Mouse (Mus musculus) right cerebral cortex, adult 18-20 months (tissue): ENCODE data around the gene Ces2g.

Experiments
- DNase-seq: peaks from one replicate; pipeline ENCODE4 v3.0.0; 2022; ENCODE audit warnings: mixed read lengths

Gene Ces2g

GRCm38 (mm10) chr8:104961537-104961961 is at the start of gene Ces2g:
Gene Ces2g, plus strand, starts transcription at chr8:104961718.
- DNase-seq: no peak

GRCm38 (mm10) chr8:104925972-104926596 is 35.4 kb upstream of the Ces2g start, which contains the start of gene Ces2e:
Gene Ces2e, plus strand, starts transcription at chr8:104926260.
- DNase-seq: no peak

- no peak for DNase-seq
Observed at GRCm38 (mm10) chr8:104927301-104927700, 34.2 kb upstream of the Ces2g start.

GRCm38 (mm10) chr8:104944665-104945064 is 16.9 kb upstream of the Ces2g start:
- DNase-seq: no peak

GRCm38 (mm10) chr8:104947056-104947455 is 14.5 kb upstream of the Ces2g start, which contains the start of gene Ces2f:
Gene Ces2f, plus strand, starts transcription at chr8:104947356.
- DNase-seq: no peak

DNA sequence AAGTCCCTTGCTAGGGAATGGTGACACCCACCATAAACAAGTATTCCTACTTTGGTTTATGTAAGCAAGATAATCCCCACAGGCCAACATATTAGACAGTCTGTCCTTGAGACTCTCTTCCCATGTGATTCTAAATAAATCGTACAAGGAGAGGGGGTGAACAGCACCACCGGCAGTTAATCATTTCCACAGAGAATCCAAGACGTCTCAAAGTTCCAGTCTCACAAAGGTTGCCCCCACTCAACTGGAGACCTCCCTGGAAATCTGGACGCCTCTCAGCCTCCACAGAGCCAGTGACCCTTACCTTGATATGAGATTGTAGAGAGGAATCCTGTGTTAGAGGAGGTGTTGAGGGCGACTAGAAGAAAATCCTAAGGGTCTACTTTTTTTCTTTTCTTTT is 12.5 kb upstream of the Ces2g start:
- no peak for DNase-seq

GRCm38 (mm10) chr8:104962229-104962901 is 847 bp downstream of the Ces2g start:
- no peak for DNase-seq

- DNase-seq: no peak
Observed at GRCm38 (mm10) chr8:104963375-104963894, 1.9 kb downstream of the Ces2g start.

DNA sequence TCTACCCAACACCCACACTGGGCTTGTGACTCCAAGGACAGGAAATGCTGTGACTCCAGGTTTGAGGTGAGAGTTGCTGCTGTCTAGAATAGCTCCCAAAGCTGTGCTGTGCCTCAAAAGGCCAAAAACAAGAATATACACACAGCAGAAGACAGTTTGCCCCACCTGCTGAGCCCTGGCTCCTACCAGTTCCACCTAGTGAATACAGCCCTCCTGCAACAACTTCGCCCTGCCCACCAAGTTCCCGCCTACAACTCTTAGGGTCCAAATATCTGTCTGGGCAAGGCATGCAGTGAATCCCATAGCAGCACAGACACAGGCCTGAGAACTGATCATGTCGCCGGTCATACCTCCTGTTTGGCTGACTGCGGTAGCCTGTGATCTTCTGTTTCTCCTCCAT is 22.6 kb downstream of the Ces2g start:
- no peak for DNase-seq

- DNase-seq: no peak
Observed at GRCm38 (mm10) chr8:104984942-104985341, 23.4 kb downstream of the Ces2g start.

GRCm38 (mm10) chr8:104998191-104998590 is 36.7 kb downstream of the Ces2g start:
- no peak for DNase-seq

DNA sequence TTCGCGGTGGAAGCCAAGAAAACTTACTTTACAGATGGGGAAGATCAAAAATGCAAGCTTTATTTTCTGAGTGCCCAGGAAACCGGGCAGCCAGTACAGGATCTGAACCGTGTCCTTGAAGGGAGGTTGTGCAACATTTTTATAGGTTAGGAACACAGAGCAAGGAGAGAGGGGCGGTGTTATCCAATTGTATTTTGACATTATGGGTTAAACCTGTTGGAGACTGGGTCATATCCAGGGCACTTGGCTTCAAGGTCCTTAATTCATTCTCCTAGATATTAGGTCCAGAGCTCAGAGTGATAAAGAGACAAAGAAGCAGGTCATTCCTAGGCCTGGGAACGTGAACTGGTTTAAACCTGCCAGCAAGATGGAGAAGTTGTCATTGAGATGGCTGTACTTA is 37.7 kb downstream of the Ces2g start:
- no peak for DNase-seq

DNA sequence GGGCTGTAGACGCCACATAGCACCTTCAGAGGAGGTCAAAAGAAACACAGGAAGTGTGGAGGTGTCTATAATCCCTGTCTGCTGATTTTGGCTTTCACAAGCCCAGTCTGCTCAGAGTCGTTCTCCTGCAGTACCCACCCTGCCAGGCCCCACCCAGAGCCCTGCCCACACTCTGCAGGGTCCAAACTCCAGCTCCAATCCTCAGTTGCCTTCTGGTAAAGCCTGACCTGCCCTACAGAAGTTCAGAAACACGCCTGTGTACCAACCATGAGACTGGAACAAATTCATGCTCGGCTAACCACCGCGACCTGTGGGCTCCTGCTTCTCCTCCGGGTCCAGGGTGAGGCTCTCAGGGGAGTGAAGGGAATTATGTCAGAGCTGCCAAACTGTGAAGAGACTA is 39.1 kb downstream of the Ces2g start, which contains the start of gene Ces2h:
Ces2h (plus strand) TSS at position 268 of the 400 bp plus-strand sequence.
- DNase-seq: no peak

DNA sequence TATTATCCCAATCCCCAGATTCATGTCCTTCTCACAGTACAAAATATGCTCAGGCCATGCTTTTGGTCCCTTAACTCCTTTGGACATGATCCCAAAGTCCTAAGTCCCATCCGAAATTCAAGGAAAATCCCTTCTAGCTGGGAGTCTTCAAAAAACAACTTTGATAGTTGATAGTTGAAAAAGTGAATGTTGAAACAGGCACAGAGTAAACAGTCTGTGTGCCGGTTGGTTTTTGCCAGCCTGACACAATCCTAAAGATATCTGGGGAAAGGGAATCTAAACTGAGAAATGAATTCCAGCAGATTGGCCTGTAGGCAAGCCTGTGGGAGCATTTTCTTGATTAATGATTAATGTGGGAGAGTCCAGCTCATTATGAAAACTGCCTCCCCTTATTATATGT is 48.5 kb downstream of the Ces2g start:
- no peak for DNase-seq

DNA sequence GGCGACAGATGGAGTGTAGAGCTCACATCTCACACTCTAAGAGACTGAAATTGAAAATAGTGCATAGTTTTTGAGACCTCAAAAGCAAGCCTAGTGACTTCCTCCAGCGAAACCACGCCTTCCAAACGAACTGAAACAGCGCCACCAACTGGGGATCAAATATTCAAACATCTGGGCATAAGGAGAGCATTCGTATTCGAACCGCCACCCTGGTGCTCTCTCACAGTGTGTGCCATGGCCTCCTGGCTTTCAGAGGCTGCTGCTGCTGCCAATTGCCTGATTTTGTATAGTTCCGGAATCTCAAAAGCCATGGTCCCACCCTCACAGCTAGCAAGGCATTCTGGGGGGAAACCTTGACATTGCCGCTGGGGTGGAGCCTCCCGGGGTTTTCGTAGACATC is 49.6 kb downstream of the Ces2g start:
- DNase-seq: no peak

DNA sequence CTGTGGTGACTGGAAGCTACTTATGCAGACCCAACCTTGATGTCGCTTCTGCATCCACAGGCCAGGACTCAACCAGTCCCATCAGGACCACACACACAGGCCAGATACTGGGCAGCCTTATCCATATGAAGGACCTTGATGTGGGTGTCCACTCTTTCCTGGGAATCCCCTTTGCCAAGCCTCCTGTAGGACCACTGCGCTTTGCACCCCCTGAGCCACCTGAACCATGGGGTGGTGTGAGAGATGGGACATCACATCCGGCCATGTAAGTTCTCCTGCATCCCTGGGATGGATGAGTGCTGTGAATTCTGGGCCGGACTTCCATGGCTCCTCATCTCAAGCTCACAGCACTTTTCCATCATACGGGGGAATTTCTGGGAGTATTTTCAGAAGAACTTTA is 52.9 kb downstream of the Ces2g start:
- no peak for DNase-seq
